Mouse (Mus musculus) CH12.LX (cell line): Measurements from ENCODE around the gene Dapk2.

ENCODE experiments used
- CTCF ChIP-seq, 2 experiments: IDR thresholded peaks in 1 of 2; conservative IDR thresholded peaks in 1 of 2; 2 replicates each; pipeline ENCODE4 v1.5.1; 2011 to 2012; ENCODE audit warnings: low read depth in 2 of 2, low read length in 2 of 2, improper control_type of control experiment in 1 of 2, inconsistent platforms in 1 of 2, mild to moderate bottlenecking in 1 of 2, moderate library complexity in 1 of 2
- EP300 ChIP-seq: IDR thresholded peaks from 2 replicates; pipeline ENCODE4 v1.6.1; 2011; ENCODE audit warnings: low read length, improper control_type of control experiment
- HCFC1 ChIP-seq: IDR thresholded peaks from 2 replicates; pipeline ENCODE4 v1.6.1; 2012; ENCODE audit warnings: low read depth, mild to moderate bottlenecking, inconsistent platforms, low read length, improper control_type of control experiment
- KAT2A ChIP-seq: IDR thresholded peaks from 2 replicates; pipeline ENCODE4 v1.6.1; 2012; ENCODE audit warnings: low read length, improper control_type of control experiment, inconsistent platforms; ENCODE audit not compliant: insufficient replicate concordance
- MXI1 ChIP-seq: IDR thresholded peaks from 2 replicates; pipeline ENCODE4 v1.6.1; 2011; ENCODE audit warnings: mild to moderate bottlenecking, low read depth, low read length, improper control_type of control experiment
- POLR2A ChIP-seq: IDR thresholded peaks from 2 replicates; pipeline ENCODE4 v1.6.1; 2011; ENCODE audit warnings: low read depth, mild to moderate bottlenecking, improper control_type of control experiment, low read length
- POLR2AphosphoS2 ChIP-seq: IDR thresholded peaks from 2 replicates; pipeline ENCODE4 v1.6.1; 2011; ENCODE audit warnings: low read depth, low read length, improper control_type of control experiment
- ZMIZ1 ChIP-seq: IDR thresholded peaks from 2 replicates; pipeline ENCODE4 v1.6.1; 2012; ENCODE audit warnings: low read depth, mild to moderate bottlenecking, inconsistent platforms, low read length, improper control_type of control experiment
- ZNF384 ChIP-seq: IDR thresholded peaks from 2 replicates; pipeline ENCODE4 v1.6.1; 2012; ENCODE audit warnings: low read depth, low read length, improper control_type of control experiment, inconsistent platforms

DNA sequence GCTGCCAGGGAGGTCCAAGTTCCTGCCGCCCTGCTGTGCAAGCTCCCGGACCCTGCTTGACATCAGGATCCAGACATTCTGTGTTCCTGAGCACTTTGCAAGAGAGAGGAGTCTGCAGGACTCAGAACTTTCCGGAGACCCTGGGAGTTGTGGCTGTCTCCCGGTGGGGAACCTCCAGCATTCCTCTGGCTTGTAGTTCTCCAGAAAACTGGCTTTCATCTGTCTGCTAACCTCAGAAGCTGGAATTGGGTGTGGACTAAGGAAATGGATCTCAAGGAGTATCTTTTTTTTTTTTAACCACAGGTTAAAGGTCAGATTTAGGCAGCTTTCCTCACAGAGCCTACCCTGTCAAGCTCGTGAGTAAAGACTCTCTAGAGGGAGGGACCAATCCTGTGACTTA, 113.7 kb downstream of the Dapk2 start:
- TF ChIP-seq ZMIZ1, result no peak
- no peak for TF ChIP-seq CTCF (conservative IDR thresholded peaks at IDR 0.05 in 1 of 2, IDR thresholded peaks at IDR 0.05 in 1 of 2; ENCODE audit: low read depth in 2 of 2, low read length in 2 of 2)
- no peak for TF ChIP-seq KAT2A
- no peak for TF ChIP-seq EP300
- no peak for TF ChIP-seq ZNF384
- TF ChIP-seq POLR2AphosphoS2, result no peak
- no peak for TF ChIP-seq HCFC1
- no peak for TF ChIP-seq MXI1
- no peak for TF ChIP-seq POLR2A
